Mouse (Mus musculus) embryonic fibroblast, embryonic 13.5 days (primary cell): ENCODE measurements around the gene Psmb6.

ENCODE experiments used
- CTCF ChIP-seq: IDR thresholded peaks from 2 replicates; pipeline ENCODE4 v1.5.1; 2011; ENCODE audit warnings: mild to moderate bottlenecking, control low read depth, low read length, moderate library complexity, borderline replicate concordance; ENCODE audit not compliant: insufficient read depth
- POLR2A ChIP-seq: IDR thresholded peaks from 2 replicates; pipeline ENCODE4 v1.6.1; 2011; ENCODE audit warnings: low read depth, mild to moderate bottlenecking, control low read depth, low read length, moderate library complexity

- TF ChIP-seq POLR2A (no peak), CTCF (no peak)
Measured at GRCm38 (mm10) chr11:70518436-70518835, 6.7 kb upstream of the Psmb6 start.
